Mouse (Mus musculus) lung, adult 2 months (tissue): Measurements from ENCODE around the gene Tdgf1.

Experiments
- CTCF ChIP-seq: fragments of 200-500 bp; IDR thresholded peaks from 2 replicates; pipeline ENCODE4 v1.5.1; 2011; ENCODE audit warnings: mild to moderate bottlenecking, low read length, control low read depth; ENCODE audit not compliant: insufficient read depth
- POLR2A ChIP-seq: fragments of 200-500 bp; IDR thresholded peaks from 2 replicates; pipeline ENCODE4 v1.6.1; 2011; ENCODE audit warnings: low read depth, mild to moderate bottlenecking, control low read depth, low read length, borderline replicate concordance; ENCODE audit errors: extremely low read depth

- TF ChIP-seq CTCF (no peak), POLR2A (peak; percentile 10; the same call in 1 of the 2 replicates)
Measured at GRCm38 (mm10) chr9:110920665-110921419, 25.1 kb downstream of the Tdgf1 start.
